Mouse (Mus musculus) spleen, postnatal 36 days (tissue): ENCODE results near the gene 4930415O20Rik.

Experiments
- DNase-seq, 2 experiments: peaks; one replicate each; pipeline ENCODE4 v3.0.0; 2022; ENCODE audit warnings: low spot score in 2 of 2, mixed read lengths in 1 of 2

4930415O20Rik gene

GRCm38 (mm10) chr15:98630540-98630939, 59.7 kb downstream of the 4930415O20Rik start, which contains the start of gene Cacnb3:
Cacnb3 (plus strand) TSS chr15:98630840.
- no peak for DNase-seq

GRCm38 (mm10) chr15:98631493-98631892, 60.7 kb downstream of the 4930415O20Rik start:
- DNase-seq: peak; percentile 24 to 34

GRCm38 (mm10) chr15:98632107-98632744, 61.4 kb downstream of the 4930415O20Rik start:
- DNase-seq: no peak

- no peak for DNase-seq
Measured at GRCm38 (mm10) chr15:98632921-98633320, 62.1 kb downstream of the 4930415O20Rik start.

GRCm38 (mm10) chr15:98633822-98634470, 63.1 kb downstream of the 4930415O20Rik start:
- no peak for DNase-seq

GRCm38 (mm10) chr15:98634541-98635081, 63.8 kb downstream of the 4930415O20Rik start:
- peak; percentile 29 for DNase-seq

- no peak for DNase-seq
Measured at GRCm38 (mm10) chr15:98635291-98635841, 64.6 kb downstream of the 4930415O20Rik start.

GRCm38 (mm10) chr15:98636517-98636916, 65.7 kb downstream of the 4930415O20Rik start:
- no peak for DNase-seq

- no peak for DNase-seq
Measured at GRCm38 (mm10) chr15:98637155-98637554, 66.4 kb downstream of the 4930415O20Rik start.
